Mouse (Mus musculus): ENCODE measurements around the gene Igfbp5.

Gene Igfbp5

DNA sequence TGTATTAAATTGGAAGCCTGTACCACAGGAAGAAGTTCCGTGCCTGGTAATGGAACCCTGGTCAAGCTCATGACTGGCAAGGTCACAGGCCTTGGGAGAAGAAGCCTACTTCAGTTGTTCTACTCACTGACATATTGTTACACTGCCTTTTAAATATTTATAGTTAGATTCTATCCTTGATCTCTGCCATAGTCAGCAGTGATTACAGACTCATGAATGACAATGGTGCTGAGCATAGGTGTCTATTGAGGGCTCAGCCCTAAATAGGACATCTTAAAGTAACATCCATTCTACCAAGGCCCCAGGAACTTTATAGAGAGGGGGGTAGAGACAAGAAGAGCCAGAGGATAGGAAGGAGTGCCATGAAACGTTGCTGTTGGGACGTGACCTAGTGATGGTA lies 63.6 kb downstream of the Igfbp5 start:
- no peak for DNase-seq (ENCODE audit: low spot score in 2 of 2)

DNA sequence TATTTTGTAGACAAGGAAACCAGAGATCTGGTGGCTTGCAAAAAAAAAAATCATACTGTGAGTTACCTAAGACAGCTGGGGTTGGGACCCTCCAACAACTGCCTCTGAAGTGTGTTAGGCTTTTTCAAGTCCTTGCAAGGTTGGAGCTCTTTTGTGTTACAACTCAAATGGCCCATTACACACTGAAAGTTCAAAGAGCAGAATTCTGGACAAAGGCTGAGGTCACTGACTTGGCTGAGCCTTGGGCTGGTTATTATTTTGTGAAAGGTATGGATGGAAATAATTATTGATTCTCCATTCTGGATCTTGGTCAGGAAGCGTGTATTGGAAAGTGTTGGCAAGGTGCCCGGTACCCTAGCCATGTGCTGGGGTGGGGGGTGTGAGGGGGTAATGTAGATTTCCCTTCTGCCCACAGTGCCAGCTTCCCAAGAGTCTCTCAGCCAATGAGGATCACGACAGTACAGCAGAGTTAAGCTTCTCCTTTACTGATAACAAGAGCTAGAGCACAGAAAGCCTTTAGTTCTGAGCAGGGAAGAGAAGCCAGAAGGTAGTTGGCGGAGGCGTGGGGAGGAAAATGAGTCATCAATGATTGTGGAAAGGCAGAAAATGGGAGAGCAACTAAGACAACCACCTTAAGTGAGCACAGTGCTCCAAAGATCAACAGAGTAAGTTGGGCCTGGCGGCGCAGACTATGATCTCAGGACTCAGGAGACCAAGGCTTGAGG lies 64.6 kb downstream of the Igfbp5 start:
- DNase-seq (ENCODE audit: low spot score in 2 of 2), result peak in 1 of 2 experiments; percentile 18

DNA sequence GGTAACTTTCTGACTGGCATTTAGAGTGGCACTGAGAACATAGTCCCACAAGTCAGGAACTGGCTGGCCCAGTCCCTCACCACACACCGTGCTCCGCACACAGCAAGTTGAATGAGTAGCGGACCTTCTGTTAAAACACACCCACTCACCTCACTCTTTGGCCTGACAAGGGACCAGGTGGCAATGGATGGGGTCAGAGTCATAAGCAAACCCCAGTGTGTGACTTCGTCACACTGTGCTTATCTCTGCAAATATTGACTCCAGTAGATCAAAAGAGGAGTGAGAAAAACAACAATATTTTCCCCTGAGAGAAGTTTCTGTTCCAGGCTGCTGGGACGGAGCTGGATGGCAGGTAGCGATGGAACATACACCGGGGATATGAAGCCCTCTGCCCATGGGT lies 65.4 kb downstream of the Igfbp5 start:
- DNase-seq (ENCODE audit: low spot score in 2 of 2), result no peak

Data from frontal cortex, postnatal 25 days (tissue).